Mouse (Mus musculus): ENCODE results near the gene Ddx41.

The Ddx41 gene

Small RNA genes lying within 50 kb of the gene (microRNA-seq; reads per million reads assigned to microRNA genes)
- gene Mir6945 = 0.46 to 1.2 reads per million in 2 experiments

Data from adrenal gland (tissue).